Mouse (Mus musculus): ENCODE data around the gene Lmln.
A peak's percentile ranks its signal among the peaks of the same experiment; 100 is the strongest.
"Not testable (repeated sequence)": the region's sequence is repeated elsewhere in the genome, so short reads cannot be mapped to it uniquely, and the experiment has no call there.

Lmln gene

GRCm38 (mm10) chr16:33062024-33062681 lies at the start of gene Lmln:
TSS of gene Lmln (plus strand) at chr16:33062521.
- DNase-seq (ENCODE audit: low read depth in 2 of 2, low spot score in 2 of 2) = peak; percentile 29 to 39

DNA sequence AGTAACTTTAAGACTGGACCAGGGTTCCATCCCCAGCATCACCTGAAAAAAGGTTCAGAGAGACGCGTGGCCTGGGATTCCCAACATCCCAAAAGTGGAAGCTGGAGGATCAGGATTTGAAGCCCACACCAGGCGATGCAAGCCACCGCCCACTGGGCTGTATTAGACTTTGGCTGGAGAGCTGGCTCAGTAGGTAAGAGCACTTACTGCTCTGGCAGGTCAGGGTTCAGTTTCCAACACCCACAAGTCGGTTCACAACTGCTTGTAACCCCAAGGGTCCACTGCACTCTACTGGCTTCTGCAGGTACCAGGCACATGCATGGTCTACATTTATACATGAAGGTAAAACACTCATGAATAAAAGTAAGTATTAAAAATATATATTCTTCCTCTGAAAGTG lies 48.5 kb upstream of the Lmln start:
- no peak for DNase-seq (ENCODE audit: low read depth in 2 of 2, low spot score in 2 of 2)

DNA sequence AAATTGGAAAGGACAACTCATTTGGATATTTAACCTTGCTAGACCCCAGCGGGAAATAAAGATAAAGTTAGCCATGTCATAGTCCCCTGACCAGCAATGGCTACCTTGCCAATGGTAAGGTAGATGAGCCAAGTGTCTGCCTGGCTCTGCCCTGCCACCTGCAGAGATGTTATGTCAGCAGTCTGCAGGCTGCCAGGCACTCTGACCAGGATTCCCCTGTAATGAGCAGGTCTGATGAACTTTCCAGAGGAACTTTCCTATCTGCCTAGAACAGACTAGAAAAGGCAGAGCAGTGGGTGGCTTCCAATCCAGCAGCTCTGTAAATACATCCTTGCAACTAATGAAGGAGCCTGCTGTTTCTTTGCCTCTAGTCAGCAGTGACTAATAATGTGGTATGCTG lies 47.4 kb upstream of the Lmln start:
- no peak for DNase-seq (ENCODE audit: low read depth in 2 of 2, low spot score in 2 of 2)

DNA sequence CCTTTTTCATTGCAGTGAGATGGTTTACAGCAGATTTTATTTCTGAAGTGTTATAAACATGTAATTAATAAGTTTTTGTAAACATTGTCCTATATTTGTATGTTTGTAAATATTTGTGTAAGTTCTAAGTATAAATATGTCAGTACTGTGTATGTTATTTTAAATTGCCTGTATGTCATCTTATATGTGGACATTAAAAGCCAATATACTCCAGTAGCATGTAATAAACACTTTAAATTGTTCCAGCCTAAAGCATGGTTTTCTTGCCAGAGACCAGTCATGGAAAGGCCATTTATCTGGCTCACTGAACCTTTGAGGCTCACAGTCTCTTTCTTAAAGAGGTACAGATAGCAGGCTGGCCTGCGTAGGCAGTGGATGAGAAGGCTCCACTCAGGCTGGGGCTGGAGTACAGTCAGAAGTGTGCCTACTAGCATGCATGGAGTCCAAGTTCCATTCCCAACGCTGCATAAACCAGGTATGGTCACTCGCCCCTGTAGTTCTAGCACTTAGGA lies 46.9 kb upstream of the Lmln start:
- DNase-seq (ENCODE audit: low read depth in 2 of 2, low spot score in 2 of 2) = no peak

DNA sequence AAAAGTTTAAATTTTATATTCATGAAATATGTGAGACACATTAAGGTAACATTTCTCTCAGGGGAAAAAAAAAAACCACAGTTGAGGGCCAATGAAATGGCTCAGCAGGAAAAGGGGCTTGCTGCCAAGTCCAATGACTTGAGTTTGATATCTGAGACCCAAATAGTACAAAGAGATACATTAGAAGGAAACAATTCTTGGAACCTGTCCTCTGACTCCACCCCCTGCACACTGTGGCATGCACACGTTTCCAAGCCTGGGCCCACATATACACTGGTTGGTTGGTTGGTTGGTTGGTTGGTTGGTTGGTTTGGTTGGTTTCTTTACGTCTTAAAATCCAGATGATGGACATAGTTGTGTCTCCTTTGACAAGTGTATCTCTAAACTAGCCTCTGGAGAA lies 46.3 kb upstream of the Lmln start:
- DNase-seq (ENCODE audit: low read depth in 2 of 2, low spot score in 2 of 2) = no peak

DNA sequence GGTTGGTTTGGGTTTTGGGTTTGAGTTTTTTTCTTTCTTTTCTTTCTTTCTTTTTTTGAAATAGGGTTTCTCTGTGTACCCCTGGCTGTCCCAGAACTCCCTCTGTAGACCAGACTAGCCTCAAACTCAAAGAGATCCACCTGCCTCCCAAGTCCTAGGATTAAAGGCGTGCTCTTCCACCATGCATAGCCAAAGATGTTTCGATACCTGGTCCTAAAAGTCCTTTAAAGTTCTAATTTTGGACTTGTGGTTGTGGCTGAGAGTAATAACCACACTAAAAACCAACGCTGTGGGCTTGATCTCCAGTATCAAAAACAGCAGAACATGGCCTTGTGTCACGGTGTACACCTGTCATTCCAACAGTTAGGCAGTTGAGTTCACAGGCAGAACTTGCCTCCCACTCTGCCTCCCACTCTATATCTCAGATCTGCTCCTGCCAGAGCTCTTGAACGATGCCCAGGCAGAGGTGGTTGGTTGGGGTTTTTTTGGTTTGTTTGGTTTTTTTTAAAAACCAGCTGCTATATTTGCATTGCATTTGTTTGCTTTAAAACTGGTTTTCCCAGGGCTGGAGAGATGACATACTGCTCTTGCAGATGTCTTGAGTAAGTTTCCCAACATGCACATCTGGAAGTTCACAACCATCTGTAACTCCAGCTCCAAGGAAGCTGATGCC lies 44.5 kb upstream of the Lmln start:
- DNase-seq (ENCODE audit: low read depth in 2 of 2, low spot score in 2 of 2) = no peak

DNA sequence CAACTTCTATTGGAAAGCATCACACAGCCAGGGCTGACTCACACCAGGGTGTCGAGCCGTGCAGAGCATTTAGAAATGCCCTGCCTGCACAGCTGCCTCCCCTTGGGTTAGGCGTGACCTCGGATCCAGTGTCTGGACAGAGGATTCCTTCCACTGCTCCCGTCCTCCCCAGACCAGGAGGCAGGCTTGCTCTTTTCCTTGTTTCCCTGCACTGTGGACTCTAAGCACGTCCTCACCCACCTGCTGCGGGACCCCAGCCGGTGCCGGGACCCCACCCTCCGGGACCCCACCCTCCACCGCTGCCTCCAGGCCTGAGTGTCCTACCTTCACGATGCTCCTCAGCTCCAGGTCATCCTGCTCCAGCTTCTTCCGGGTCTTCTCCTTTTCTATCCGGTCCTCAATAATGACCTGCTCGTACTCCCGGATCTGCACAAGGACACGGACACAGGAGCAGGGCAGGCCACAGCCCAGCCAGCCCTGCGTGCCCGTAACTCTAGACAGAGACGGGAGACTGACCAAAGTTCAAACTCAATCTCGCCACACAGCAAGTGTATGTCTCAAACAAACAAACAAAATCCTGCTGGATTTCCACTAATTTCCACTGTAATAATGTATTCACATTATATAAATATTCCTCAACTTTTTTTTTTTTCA lies 43.1 kb upstream of the Lmln start:
- no peak for DNase-seq (ENCODE audit: low read depth in 2 of 2, low spot score in 2 of 2)

DNA sequence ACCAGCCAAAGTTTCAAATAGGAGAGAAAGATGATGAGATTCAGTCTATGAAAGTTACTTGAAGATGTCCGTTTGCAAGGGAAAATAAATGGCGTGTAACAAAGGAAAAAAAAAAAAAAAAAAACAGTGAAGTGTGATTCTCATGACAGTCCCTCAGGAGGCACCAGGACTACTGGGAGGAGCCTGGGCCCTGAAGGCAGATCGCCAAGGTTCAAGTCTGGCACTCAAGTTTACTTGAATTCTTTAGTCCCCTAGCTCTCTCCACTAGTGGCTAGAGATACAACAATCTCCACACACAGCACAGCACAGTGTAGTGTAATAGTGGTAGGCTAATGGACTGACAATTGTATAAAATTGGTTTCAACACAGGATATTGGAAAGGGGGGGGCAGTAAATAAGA lies 40.9 kb upstream of the Lmln start:
- DNase-seq (ENCODE audit: low read depth in 2 of 2, low spot score in 2 of 2) = no peak

- DNase-seq (ENCODE audit: low read depth in 2 of 2, low spot score in 2 of 2) = peak; percentile 82 to 86
These were observed 38.6 kb upstream of the Lmln start for GRCm38 (mm10) chr16:33023750-33024149.

- no peak for DNase-seq (ENCODE audit: low read depth in 2 of 2, low spot score in 2 of 2)
These were observed 37.7 kb upstream of the Lmln start for GRCm38 (mm10) chr16:33024456-33025104.

DNA sequence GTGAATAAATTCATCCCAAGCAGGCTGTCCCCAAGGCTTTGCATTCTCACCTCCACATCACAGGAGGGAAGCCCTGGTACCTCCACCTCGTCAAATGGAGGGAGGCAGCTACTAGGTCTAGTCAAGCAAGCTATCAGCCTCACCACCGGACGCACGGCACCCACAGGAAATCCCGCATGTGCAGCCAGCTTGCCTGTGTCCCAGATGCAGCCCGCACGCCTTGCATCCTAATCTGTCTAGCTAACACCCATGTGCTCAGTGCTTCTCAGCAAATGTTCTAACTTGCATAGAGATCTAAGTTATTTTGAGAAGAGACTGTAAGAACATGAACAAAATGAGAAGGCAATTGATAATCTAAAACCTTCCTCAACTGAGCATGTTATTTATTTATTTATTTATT lies 36.0 kb upstream of the Lmln start:
- no peak for DNase-seq (ENCODE audit: low read depth in 2 of 2, low spot score in 2 of 2)

DNA sequence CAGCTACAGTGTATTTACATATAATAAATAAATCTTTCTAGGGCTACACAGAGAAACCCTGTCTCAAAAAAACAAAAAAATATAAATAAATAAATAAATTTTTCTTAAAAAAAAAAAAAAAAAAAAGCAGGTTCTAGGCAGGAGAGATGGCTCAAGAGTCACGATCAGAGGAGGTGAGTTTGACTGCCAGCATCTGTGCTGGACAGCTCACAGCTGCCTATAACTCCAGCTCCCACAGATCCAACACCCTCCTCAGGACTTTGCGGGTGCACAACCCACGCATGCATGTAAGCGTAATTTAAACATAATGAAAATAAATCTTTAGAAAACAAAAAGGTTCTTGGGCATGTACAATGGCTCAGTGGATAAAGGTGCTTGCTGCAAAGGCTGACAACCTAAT lies 26.3 kb upstream of the Lmln start:
- no peak for DNase-seq (ENCODE audit: low read depth in 2 of 2, low spot score in 2 of 2)

- no peak for DNase-seq (ENCODE audit: low read depth in 2 of 2, low spot score in 2 of 2)
These were observed 19.6 kb upstream of the Lmln start for GRCm38 (mm10) chr16:33042682-33043081.

DNA sequence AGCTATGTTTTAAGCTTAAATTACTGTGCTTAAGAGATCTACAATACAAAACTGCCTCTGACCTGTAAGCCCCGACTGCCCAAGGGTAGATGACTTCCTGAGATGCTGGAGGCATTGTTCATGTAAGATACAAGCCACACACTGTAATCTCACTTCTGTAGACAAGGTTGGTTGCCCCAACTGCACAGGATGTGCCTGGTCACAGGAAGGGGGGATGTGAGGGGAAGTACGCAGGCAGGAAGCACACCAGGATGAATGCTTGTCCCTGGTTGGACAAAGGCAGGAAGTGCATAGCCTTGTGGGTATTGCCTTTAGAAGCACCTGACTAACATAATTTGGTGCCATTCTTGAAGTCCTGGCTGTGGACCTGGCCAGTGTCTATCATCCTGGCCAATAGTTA lies 19.1 kb upstream of the Lmln start:
- DNase-seq (ENCODE audit: low read depth in 2 of 2, low spot score in 2 of 2) = peak in 1 of 2 experiments; percentile 33

DNA sequence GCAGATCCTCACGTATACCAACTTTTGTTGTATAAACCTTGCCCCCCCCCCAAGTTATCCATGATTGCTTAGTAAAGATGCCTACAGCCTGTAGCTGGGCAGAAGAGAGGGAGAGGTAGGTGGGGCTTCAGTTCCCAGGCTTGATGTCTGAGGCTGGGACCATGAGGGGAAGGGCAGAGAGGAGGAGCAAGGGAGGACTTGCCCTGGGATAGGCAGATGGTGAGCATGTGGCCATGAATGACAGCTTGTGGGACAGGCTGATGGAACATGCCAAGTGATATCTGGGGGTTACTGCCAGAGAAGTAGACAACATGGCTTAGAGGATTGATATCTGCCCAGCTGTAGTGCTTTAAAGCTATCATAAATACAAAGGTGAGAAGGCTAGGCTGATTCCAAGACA lies 14.3 kb upstream of the Lmln start:
- DNase-seq (ENCODE audit: low read depth in 2 of 2, low spot score in 2 of 2) = no peak

DNA sequence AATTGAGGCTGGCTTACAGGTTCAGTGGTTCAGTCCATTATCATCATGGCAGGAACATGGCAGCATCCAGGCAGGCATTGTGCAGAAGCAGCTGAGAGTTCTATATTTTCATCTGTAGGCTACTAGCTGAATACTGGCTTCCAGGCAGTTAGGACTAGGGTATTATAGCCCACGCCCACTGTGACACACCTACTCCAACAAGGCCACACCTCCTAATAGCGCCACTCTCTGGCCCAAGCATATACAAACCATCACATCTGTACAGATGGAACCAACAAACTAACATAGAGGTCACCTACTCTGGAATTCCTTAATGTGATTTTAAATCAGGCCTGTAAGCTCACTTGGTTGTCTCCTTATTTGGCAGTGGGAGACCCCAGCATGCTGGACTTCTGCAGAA lies 13.6 kb upstream of the Lmln start:
- DNase-seq (ENCODE audit: low read depth in 2 of 2, low spot score in 2 of 2) = no peak

DNA sequence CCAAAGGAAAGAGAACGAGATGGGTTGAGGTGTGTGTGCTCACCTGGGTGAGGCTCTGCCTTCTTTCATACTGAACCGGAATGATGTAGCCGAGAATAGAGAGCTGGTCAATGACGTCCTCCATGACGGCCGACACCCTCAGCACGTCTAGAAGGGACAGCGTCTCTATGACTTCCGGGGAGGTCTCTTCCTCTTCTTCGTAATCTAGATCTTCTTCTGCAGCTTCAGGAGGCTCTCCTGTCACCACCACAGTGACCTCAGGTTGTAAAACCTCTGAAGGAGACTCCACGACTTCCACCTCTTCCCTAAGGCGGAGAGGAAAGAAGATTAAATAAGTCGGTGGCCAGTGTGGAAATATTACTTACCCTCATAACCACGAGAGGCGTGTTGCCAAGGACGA lies 12.5 kb upstream of the Lmln start:
- no peak for DNase-seq (ENCODE audit: low read depth in 2 of 2, low spot score in 2 of 2)

DNA sequence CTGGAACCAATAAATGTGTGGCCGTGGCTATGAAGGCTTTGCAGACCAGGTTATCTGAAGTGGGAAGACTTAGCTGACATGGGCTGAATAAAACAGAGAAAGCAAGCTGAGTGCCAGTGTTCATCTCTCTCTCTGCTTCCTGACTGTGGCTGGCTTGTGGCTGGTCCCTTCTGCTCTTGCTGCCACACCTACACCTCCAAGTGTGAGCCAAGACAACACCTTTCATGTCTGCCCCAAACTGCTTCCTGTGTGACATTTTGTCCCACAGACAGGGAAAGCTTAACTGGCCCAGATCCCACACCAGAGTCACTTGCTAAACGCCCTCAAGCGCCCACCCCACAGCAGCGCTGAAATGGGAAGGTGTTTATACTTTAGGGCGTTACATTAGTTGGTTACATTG lies 9.2 kb upstream of the Lmln start:
- DNase-seq (ENCODE audit: low read depth in 2 of 2, low spot score in 2 of 2) = peak; percentile 28 to 46

DNA sequence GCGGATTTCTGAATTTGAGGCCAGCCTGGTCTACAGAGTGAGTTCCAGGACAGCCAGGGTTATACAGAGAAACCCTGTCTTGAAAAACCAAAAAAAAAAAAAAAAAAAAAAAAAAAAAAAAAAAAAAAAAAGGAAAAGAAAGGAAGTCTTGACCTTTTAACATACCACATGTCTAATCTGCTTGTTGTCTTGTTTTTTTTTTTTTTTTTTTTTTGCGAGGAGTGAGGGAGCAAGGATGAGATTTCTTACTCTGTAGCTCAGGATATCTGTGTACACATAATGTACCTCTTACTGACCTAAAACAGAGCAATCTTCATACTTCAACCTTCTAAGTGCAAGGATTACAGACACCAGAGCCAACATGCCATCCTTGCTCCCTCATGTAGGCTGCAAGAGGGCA lies 7.4 kb upstream of the Lmln start:
- DNase-seq (ENCODE audit: low read depth in 2 of 2, low spot score in 2 of 2) = not testable (repeated sequence)

- DNase-seq (ENCODE audit: low read depth in 2 of 2, low spot score in 2 of 2) = no peak
These were observed 6.7 kb upstream of the Lmln start for GRCm38 (mm10) chr16:33055655-33056054.

DNA sequence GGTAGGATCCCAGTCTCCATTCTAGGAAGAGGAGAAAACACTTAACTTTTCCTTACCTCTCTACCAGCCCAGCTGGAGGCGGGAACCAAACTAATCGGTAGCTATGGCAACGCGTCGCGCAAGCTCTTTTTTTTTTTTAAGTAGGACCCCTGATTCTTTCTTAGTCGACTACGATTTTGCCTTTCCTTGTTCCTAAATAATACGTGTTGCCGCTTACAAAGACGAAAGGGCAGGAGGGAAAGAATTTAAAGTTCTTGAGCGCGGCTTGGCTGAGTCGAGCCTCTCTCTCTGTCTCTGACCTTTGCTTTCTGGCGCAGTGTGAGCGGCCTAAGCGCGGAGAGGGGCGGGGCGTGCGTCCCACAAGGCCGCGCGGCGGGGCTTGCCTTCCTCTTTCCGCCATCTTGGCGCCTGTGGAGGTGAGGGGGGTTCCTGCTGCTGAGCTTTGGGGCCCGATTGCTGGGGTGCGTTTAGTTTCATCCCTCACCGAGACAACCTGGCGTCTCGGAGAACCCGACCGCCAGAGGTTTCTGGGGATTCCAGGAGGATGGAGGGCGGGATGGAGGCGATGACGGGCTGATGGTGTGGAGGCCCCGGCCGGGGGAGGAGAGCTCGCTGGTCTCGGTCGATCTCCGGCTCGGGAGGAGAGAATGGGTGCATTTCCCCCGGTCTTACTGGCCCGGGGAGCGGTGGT lies 6.1 kb upstream of the Lmln start, which contains the start of the genes Iqcg and Rpl35a:
Gene Iqcg, minus strand, starts transcription at position 124 of the 691 bp plus-strand sequence.
Gene Rpl35a, plus strand, starts transcription at position 359 of the 691 bp plus-strand sequence.
- peak; percentile 85 to 88 for DNase-seq (ENCODE audit: low read depth in 2 of 2, low spot score in 2 of 2)
